Mouse (Mus musculus) stomach, postnatal 0 days (tissue): ENCODE data around the gene Shisa3.

Source experiments
- CTCF ChIP-seq: IDR thresholded peaks from 2 replicates; pipeline ENCODE4 v1.5.1; 2016; ENCODE audit warnings: antibody characterized with exemption, low read depth, mild to moderate bottlenecking, moderate library complexity
- EP300 ChIP-seq: optimal IDR thresholded peaks from 2 replicates; pipeline ENCODE3; 2016; ENCODE audit warnings: antibody characterized with exemption

GRCm38 (mm10) chr5:67608674-67609519, 1.2 kb downstream of the Shisa3 start:
- TF ChIP-seq CTCF (no peak), EP300 (no peak)
